Mouse (Mus musculus) forebrain, embryonic 10.5 days (tissue): ENCODE results near the gene Nsg1. TPM values are rescaled to one million over a fixed set of nuclear protein-coding genes. Genes with fewer than 3 reads are reported as not detected.

ENCODE experiments used
- DNase-seq: peaks from one replicate; pipeline ENCODE4 v3.0.0-alpha.2; 2017; ENCODE audit warnings: low spot score; ENCODE audit errors: extremely low spot score
- H3K27ac ChIP-seq: fragments of 300-500 bp; sonication (generic); 2 replicates; pipeline ENCODE4 v1.5.1; 2016; ENCODE audit warnings: mild to moderate bottlenecking
- H3K27me3 ChIP-seq: fragments of 300-500 bp; sonication (generic); 2 replicates; pipeline ENCODE4 v1.6.1; 2016; ENCODE audit warnings: mild to moderate bottlenecking; ENCODE audit not compliant: poor library complexity, severe bottlenecking
- H3K36me3 ChIP-seq: fragments of 300-500 bp; sonication (generic); replicated peaks from 2 replicates; pipeline ENCODE4 v1.6.1; 2016; ENCODE audit warnings: mild to moderate bottlenecking, moderate library complexity
- H3K4me1 ChIP-seq: fragments of 300-500 bp; sonication (generic); 2 replicates; pipeline ENCODE4 v1.6.1; 2016
- H3K4me3 ChIP-seq: fragments of 300-500 bp; sonication (generic); 2 replicates; pipeline ENCODE4 v1.5.1; 2016; ENCODE audit warnings: mild to moderate bottlenecking, moderate library complexity
- H3K9me3 ChIP-seq: fragments of 300-500 bp; sonication (generic); 2 replicates; pipeline ENCODE4 v1.6.1; 2016; ENCODE audit warnings: mild to moderate bottlenecking, moderate library complexity
- WGBS: fragments of 180-500 bp; shearing (Covaris S2); methylation state at CpG from one replicate; pipeline ENCODE4 v1.1.7; 2016; 5-methylcytosine and 5-hydroxymethylcytosine counted together
- polyA plus RNA-seq: library from polyadenylated mRNA; unstranded; fragments of >200 nt; fragmentation: Nextera tagmentation; extraction: Ambion mirVana; gene quantifications from 2 replicates; pipeline ENCODE4 v1.2.1, GENCODE M21; 2016

The Nsg1 gene
- polyA plus RNA-seq, 1 experiment from 2014 or later: 114 TPM

GRCm38 (mm10) chr5:38173766-38174165 lies 14.1 kb upstream of the Nsg1 start:
- Histone ChIP-seq H3K9me3 (peaks cover 13% of the 10 kb centered on the region; the same call in 1 of the 2 replicates), H3K27me3 (peaks cover 3% of the 10 kb centered on the region), H3K36me3 (no peaks in the 10 kb centered on the region), H3K4me3 (no peak overlapping the region), H3K27ac (no peak overlapping the region), H3K4me1 (no peaks in the 10 kb centered on the region)
- WGBS: 60% methylated on average over 5 of the region's 5 CpGs
- DNase-seq: no peak

- H3K9me3 ChIP-seq: peaks cover 10% of the 10 kb centered on the region; the same call in 1 of the 2 replicates
- no peak overlapping the region for H3K27ac ChIP-seq
- peaks cover 8% of the 10 kb centered on the region; the same call in 1 of the 2 replicates for H3K4me1 ChIP-seq
- 84% methylated on average over 11 of the region's 11 CpGs for WGBS
- DNase-seq: no peak
- no peaks in the 10 kb centered on the region for H3K36me3 ChIP-seq
- peaks cover 3% of the 10 kb centered on the region; the same call in 1 of the 2 replicates for H3K27me3 ChIP-seq
- no peak overlapping the region for H3K4me3 ChIP-seq
These were observed 8.8 kb upstream of the Nsg1 start for GRCm38 (mm10) chr5:38168497-38168896.

GRCm38 (mm10) chr5:38158947-38159633 lies 617 bp downstream of the Nsg1 start:
- H3K36me3 ChIP-seq: peaks cover 36% of the 10 kb centered on the region
- H3K27ac ChIP-seq: peak overlapping the region; percentile 95
- H3K27me3 ChIP-seq: peaks cover 66% of the 10 kb centered on the region
- under 1% methylated on average over 79 of the region's 79 CpGs for WGBS
- H3K4me1 ChIP-seq: peaks cover 38% of the 10 kb centered on the region
- peaks cover 10% of the 10 kb centered on the region for H3K9me3 ChIP-seq
- peak overlapping the region; percentile 89 for H3K4me3 ChIP-seq
- DNase-seq: peak; percentile 62

GRCm38 (mm10) chr5:38158501-38158946 lies 1.2 kb downstream of the Nsg1 start:
- WGBS: 3% methylated on average over 17 of the region's 17 CpGs
- H3K27me3 ChIP-seq: peaks cover 66% of the 10 kb centered on the region

GRCm38 (mm10) chr5:38157481-38158020 lies 2.2 kb downstream of the Nsg1 start:
- DNase-seq: no peak
- Histone ChIP-seq H3K36me3 (peaks cover 52% of the 10 kb centered on the region), H3K27me3 (peaks cover 60% of the 10 kb centered on the region), H3K27ac (peak overlapping the region; percentile 95; the same call in 1 of the 2 replicates), H3K4me1 (peaks cover 42% of the 10 kb centered on the region), H3K9me3 (peaks cover 10% of the 10 kb centered on the region), H3K4me3 (peak overlapping the region; percentile 89)
- WGBS: 71% methylated on average over 9 of the region's 9 CpGs

More at GRCm38 (mm10) chr5:38158501-38158946, 1.2 kb downstream of the Nsg1 start:
- Histone ChIP-seq H3K36me3 (peaks cover 42% of the 10 kb centered on the region), H3K4me1 (peaks cover 38% of the 10 kb centered on the region), H3K27ac (peak overlapping the region; percentile 95), H3K4me3 (peak overlapping the region; percentile 89), H3K9me3 (peaks cover 10% of the 10 kb centered on the region)
- DNase-seq: no peak

GRCm38 (mm10) chr5:38153636-38154035 lies 6.1 kb downstream of the Nsg1 start:
- H3K36me3 ChIP-seq: peaks cover 91% of the 10 kb centered on the region
- no peak overlapping the region for H3K27ac ChIP-seq
- peaks cover 39% of the 10 kb centered on the region for H3K4me1 ChIP-seq

GRCm38 (mm10) chr5:38152201-38153108 lies 7.3 kb downstream of the Nsg1 start:
- Histone ChIP-seq H3K9me3 (peaks cover 15% of the 10 kb centered on the region), H3K4me3 (no peak overlapping the region), H3K27ac (no peak overlapping the region), H3K4me1 (peaks cover 27% of the 10 kb centered on the region), H3K27me3 (peaks cover 13% of the 10 kb centered on the region; the same call in 1 of the 2 replicates), H3K36me3 (peaks cover 100% of the 10 kb centered on the region)
- WGBS: 91% methylated on average over 10 of the region's 10 CpGs
- DNase-seq: no peak

More at GRCm38 (mm10) chr5:38153636-38154035, 6.1 kb downstream of the Nsg1 start:
- DNase-seq: no peak
- H3K4me3 ChIP-seq: no peak overlapping the region
- WGBS: 91% methylated on average over 5 of the region's 5 CpGs
- peaks cover 22% of the 10 kb centered on the region; the same call in 1 of the 2 replicates for H3K27me3 ChIP-seq
- H3K9me3 ChIP-seq: peaks cover 15% of the 10 kb centered on the region

- Histone ChIP-seq H3K27ac (no peak overlapping the region), H3K4me1 (peaks cover 23% of the 10 kb centered on the region), H3K4me3 (no peak overlapping the region), H3K36me3 (peaks cover 100% of the 10 kb centered on the region), H3K9me3 (peaks cover 15% of the 10 kb centered on the region), H3K27me3 (0 out of 2 replicates have a peak, but pooled peaks cover under 1% of the 10 kb centered on the region)
- 63% methylated on average over 3 of the region's 3 CpGs for WGBS
- no peak for DNase-seq
These were observed 8.4 kb downstream of the Nsg1 start for GRCm38 (mm10) chr5:38151264-38151663.

GRCm38 (mm10) chr5:38146524-38146923 lies 13.2 kb downstream of the Nsg1 start:
- WGBS: 93% methylated on average over 6 of the region's 6 CpGs
- Histone ChIP-seq H3K27me3 (no peaks in the 10 kb centered on the region), H3K4me1 (peaks cover 9% of the 10 kb centered on the region), H3K27ac (no peak overlapping the region), H3K9me3 (peaks cover 5% of the 10 kb centered on the region; the same call in 1 of the 2 replicates), H3K4me3 (no peak overlapping the region), H3K36me3 (peaks cover 98% of the 10 kb centered on the region)
- DNase-seq: no peak

GRCm38 (mm10) chr5:38140893-38141292 lies 18.8 kb downstream of the Nsg1 start:
- no peak overlapping the region for H3K4me3 ChIP-seq
- H3K4me1 ChIP-seq: no peaks in the 10 kb centered on the region
- no peaks in the 10 kb centered on the region for H3K9me3 ChIP-seq
- no peak for DNase-seq
- H3K27ac ChIP-seq: no peak overlapping the region
- peaks cover 98% of the 10 kb centered on the region for H3K36me3 ChIP-seq
- no peaks in the 10 kb centered on the region for H3K27me3 ChIP-seq
- WGBS: 97% methylated on average over 6 of the region's 6 CpGs

- Histone ChIP-seq H3K4me1 (no peaks in the 10 kb centered on the region), H3K9me3 (no peaks in the 10 kb centered on the region), H3K27ac (no peak overlapping the region), H3K4me3 (no peak overlapping the region), H3K27me3 (no peaks in the 10 kb centered on the region), H3K36me3 (peaks cover 78% of the 10 kb centered on the region)
- 93% methylated on average over 9 of the region's 9 CpGs for WGBS
- DNase-seq: no peak
These were observed 22.5 kb downstream of the Nsg1 start for GRCm38 (mm10) chr5:38137163-38137562.

GRCm38 (mm10) chr5:38136247-38136646 lies 23.5 kb downstream of the Nsg1 start:
- Histone ChIP-seq H3K4me1 (no peaks in the 10 kb centered on the region), H3K36me3 (peaks cover 69% of the 10 kb centered on the region), H3K27ac (no peak overlapping the region), H3K9me3 (no peaks in the 10 kb centered on the region), H3K4me3 (no peak overlapping the region), H3K27me3 (no peaks in the 10 kb centered on the region)
- DNase-seq: no peak
- WGBS: 94% methylated on average over 9 of the region's 9 CpGs
